In the genomic region with DNA sequence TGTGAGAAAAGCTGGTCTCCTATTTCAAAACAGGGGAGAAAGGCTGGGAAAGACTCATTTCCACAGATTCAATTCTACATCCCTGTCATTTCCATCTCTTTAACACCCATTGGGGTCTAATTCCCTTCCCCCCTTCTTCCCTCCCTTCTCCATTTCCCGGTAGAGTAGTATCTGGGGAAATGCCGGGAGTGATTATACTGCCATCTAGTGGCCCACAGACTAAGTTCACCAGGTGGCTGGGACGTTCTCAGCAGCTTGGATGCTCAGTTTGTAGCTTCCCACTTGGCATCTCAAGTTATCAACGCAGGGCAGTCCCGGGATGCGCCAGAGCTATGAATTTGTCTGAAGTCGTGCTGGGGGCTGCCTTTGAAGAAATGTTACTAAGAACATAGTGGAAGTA, we compare ENCODE assay signal across 8 mouse cellular contexts. TPM values are rescaled to one million over a fixed set of nuclear protein-coding genes. Genes with fewer than 3 reads are reported as not detected.
DNase-seq lines count a peak whose midpoint lies in the region; ATAC-seq and TF ChIP-seq lines count a peak whose summit lies in the region.

No protein-coding gene starts in this region.

- peak; percentile 48 for DNase-seq in A20 (ENCODE audit: low read depth, low spot score)
- DNase-seq in adrenal gland, adult (ENCODE audit: inconsistent age in 2 of 2, low spot score in 1 of 2): peak; percentile 56 to 91
- DNase-seq in gastrocnemius, postnatal 10 days: peak; percentile 51
- DNase-seq in kidney, adult 11 months: peak; percentile 26
- DNase-seq in limb, embryonic 11.5 days (ENCODE audit: low spot score): peak; percentile 74
- peak; percentile 67 for DNase-seq in midbrain, postnatal 0 days (ENCODE audit: low spot score)
- peak; percentile 24 for DNase-seq in telencephalon, adult 2 months (ENCODE audit: low read depth, low spot score)

- no peaks in the 10 kb centered on the region for H3K4me1 ChIP-seq in cortical plate, adult 2 months (ENCODE audit: control insufficient read depth, insufficient read depth, low read length)
- no peaks in the 10 kb centered on the region for H3K4me1 ChIP-seq in limb, embryonic 11.5 days (ENCODE audit: control insufficient read depth, insufficient read depth, low read length)
- no peaks in the 10 kb centered on the region for H3K4me1 ChIP-seq in midbrain, postnatal 0 days (ENCODE audit: insufficient read depth, low read length)

- TF ChIP-seq POLR2A in cortical plate, adult 2 months (IDR thresholded peaks at IDR 0.05; ENCODE audit: extremely low read depth, insufficient read depth, low read length): no peak

- no peak overlapping the region for H3K4me3 ChIP-seq in cortical plate, adult 2 months (ENCODE audit: insufficient read depth, low read length)
- no peak overlapping the region for H3K4me3 ChIP-seq in limb, embryonic 11.5 days (ENCODE audit: low read depth, low read length)
- H3K4me3 ChIP-seq in midbrain, postnatal 0 days (ENCODE audit: low read depth, low read length): no peak overlapping the region

- 7% methylated on average over 7 of the region's 7 CpGs for WGBS in limb, embryonic 11.5 days
- WGBS in midbrain, postnatal 0 days: 8% methylated on average over 7 of the region's 7 CpGs

- no peak overlapping the region for H3K27ac ChIP-seq in cortical plate, adult 2 months (ENCODE audit: insufficient read depth, low read length)
- no peak overlapping the region for H3K27ac ChIP-seq in limb, embryonic 11.5 days (replicated peaks; ENCODE audit: low read depth, low read length)
- no peak overlapping the region for H3K27ac ChIP-seq in midbrain, postnatal 0 days (ENCODE audit: low read depth, low read length)

- no peak overlapping the region for H3K9ac ChIP-seq in limb, embryonic 11.5 days (ENCODE audit: low read length)
- H3K9ac ChIP-seq in midbrain, postnatal 0 days (replicated peaks; ENCODE audit: low read length, poor library complexity, severe bottlenecking): no peak overlapping the region

- ATAC-seq in limb, embryonic 11.5 days (ENCODE audit: insufficient number of reproducible peaks, low FRiP score, low TSS enrichment, low read depth): peak; percentile 73; the same call in 1 of the 2 replicates
- peak; percentile 75 for ATAC-seq in midbrain, postnatal 0 days (ENCODE audit: low FRiP score)

- TF ChIP-seq CTCF in cortical plate, adult 2 months (IDR thresholded peaks at IDR 0.05; ENCODE audit: extremely low read depth, insufficient read depth, low read length): peak; percentile 86
- peak; percentile 92 for TF ChIP-seq CTCF in midbrain, postnatal 0 days (IDR thresholded peaks at IDR 0.05)

- no peaks in the 10 kb centered on the region for H3K27me3 ChIP-seq in limb, embryonic 11.5 days (ENCODE audit: control insufficient read depth, insufficient read depth, low read length)
- H3K27me3 ChIP-seq in midbrain, postnatal 0 days (ENCODE audit: insufficient read depth, low read length): no peaks in the 10 kb centered on the region

- H3K4me2 ChIP-seq in limb, embryonic 11.5 days (ENCODE audit: low read depth, severe bottlenecking): no peak overlapping the region
- H3K4me2 ChIP-seq in midbrain, postnatal 0 days (ENCODE audit: low read depth, low read length, poor library complexity, severe bottlenecking): no peak overlapping the region

- H3K36me3 ChIP-seq in limb, embryonic 11.5 days (ENCODE audit: control insufficient read depth, insufficient read depth, low read length): no peaks in the 10 kb centered on the region
- H3K36me3 ChIP-seq in midbrain, postnatal 0 days (ENCODE audit: insufficient read depth, low read length): no peaks in the 10 kb centered on the region

- H3K9me3 ChIP-seq in limb, embryonic 11.5 days (ENCODE audit: control insufficient read depth, low read length): no peaks in the 10 kb centered on the region
- no peaks in the 10 kb centered on the region for H3K9me3 ChIP-seq in midbrain, postnatal 0 days (ENCODE audit: low read length)

RNA-seq across cellular contexts. Expression of a gene that starts 48.2 kb away (rescaled TPM):
- 3.7 and 4.7 TPM in 2 replicates for polyA plus RNA-seq in cortical plate, adult 2 months (2012; rRNA removed)
- total RNA-seq in gastrocnemius, postnatal 10 days (2021): 1 to 10 TPM; 3.7 to 4.3 TPM
- polyA plus RNA-seq in limb, embryonic 11.5 days (2014; fragmentation: Nextera tagmentation; extraction: Ambion mirVana): 3.0 and 3.3 TPM in 2 replicates
- 2.2 TPM in 1 of 2 replicates, not detected in the other for total RNA-seq in midbrain, postnatal 0 days (2014; rRNA removed)
- polyA plus RNA-seq in midbrain, postnatal 0 days (2015; fragmentation: Nextera tagmentation; extraction: Ambion mirVana): 1.5 and 3.6 TPM in 2 replicates

Comparison
In these comparisons a context has a peak if more than half of its experiments do, and no peak if none do; other contexts are left out.
1. DNase-seq: peak in every context shown above with its lines; median percentile 74 in limb, embryonic 11.5 days; 74 in adrenal gland, adult; 67 in midbrain, postnatal 0 days; 51 in gastrocnemius, postnatal 10 days; 48 in A20; 26 in kidney, adult 11 months; 24 in telencephalon, adult 2 months.